Mouse (Mus musculus) kidney, postnatal 14 days (tissue): ENCODE data around the gene Ttc39b.

Experiments
- DNase-seq: peaks from one replicate; pipeline ENCODE4 v3.0.0; 2022; ENCODE audit warnings: mixed read lengths

Ttc39b gene

DNA sequence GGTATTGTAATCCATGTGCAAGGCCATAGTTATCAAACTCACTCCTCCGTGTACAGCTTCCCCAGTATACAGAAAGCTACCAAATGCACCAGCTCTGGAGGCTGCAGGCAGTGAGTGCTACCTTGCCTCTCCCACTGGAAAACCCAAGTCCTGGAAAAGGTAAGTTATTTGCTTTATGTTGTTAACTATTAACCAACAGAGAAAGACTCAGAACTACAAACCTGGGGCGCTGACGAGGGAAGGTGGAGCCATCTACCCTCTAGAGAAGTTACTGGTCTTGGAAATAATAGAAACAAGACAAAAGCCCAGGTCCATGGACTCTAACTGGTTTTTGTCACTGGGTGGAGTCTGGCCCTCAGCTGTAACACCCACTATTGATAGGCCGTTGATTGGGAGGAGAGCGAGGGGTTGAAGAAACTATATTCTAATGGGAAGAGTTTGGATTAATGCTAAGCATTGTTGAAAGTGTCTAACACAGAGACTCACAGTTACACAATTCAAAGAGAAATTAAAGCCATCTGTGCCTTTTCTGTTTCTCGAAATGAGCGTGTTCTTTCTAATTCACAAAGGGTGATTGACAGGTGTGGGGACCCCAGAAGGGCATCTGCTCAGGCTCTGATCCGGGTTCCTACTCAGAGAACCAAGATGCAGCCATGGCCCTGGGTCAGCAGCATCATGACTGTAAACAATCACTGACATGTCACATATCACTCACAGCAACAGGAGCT lies 98.3 kb downstream of the Ttc39b start:
- DNase-seq = no peak

DNA sequence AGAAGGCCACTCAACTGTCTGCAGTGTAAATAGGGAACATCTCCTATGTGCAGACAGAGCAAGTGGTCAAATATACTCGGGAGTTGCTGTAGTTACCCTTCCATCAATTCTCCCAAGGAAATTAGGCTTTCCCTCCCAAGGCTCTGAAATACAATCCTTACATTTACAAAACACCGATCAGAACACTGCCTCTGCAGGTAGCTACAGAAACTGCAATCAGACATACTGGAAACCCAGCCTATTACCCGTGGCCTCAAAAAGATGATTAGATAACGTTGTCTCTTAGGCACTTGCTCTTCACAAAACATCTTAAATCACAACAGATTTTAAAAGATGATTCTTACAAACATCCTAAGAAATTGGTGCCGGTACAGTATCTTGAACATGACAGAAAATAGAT lies 99.8 kb downstream of the Ttc39b start:
- DNase-seq = no peak

DNA sequence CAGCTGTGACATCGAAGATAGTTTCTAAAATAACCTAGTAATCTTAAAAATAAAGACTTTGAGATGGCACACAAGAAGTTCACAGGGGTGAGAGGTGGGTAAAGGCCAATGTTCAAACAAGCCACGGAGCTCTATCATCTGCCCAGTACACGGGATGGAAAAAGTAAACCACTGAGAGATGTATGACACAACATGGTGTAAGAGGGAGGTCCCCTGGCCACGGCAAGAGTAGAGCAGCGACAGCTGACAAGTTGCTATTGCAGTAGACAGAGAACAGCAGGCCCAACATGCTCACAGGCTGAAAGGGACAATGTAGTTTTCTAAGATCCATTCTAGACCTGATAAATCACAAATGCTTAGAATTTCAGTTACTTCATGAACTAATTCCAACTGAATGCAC lies 100.9 kb downstream of the Ttc39b start:
- no peak for DNase-seq

DNA sequence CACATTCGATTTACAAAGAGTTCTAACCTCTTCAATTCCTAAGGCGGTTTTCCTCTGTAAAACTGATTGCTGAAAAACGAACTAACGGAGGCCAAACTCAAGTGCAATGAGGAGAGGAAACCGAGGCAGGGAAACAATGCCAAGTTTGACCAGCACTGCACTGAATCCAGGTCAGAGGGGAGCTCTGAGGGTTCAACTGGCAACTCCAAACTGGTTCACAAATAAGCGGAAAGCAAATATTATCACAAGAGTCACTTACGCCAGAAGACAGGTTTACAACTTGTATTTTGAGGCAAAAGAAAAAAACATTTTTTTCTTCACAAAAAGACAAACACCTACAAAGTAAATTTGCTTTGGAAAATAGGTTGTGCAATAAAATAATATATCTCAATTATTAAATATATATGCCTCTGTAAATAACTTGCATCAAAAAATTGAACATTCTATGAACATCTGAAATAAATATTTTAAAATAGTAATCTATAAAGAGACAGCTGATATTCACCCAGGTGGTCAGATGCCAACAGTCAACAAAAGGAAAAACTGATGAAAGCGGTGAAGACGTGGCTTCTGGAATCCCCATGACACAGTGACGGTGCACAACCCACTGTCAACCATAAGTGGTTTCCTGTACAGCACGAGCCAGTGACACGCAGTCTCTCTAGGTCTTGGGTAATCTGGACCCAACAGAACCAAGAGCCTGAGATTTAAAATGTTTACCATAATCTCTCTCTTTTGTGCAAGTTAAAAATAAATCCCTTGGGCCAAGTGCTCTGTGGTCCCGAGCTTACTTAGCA lies 103.1 kb downstream of the Ttc39b start:
- no peak for DNase-seq

DNA sequence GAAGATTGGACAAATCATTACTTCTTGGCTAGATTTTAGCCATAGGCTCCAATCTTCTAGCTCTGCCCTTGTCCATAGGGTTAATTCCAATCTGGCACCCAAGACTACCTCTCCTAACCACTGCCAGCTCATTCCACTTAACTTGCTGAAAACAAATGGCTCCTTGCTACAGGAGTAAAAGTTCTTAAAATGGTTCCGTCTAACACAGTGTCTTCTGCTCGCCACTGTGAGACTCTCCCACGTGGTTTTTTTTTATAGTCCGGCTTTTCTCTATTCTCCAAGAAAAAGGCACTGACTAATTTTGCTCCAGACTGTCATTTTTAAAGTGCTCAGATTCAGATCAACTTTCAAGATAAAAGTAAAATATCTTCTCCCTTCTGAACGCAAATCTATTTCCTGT lies 104.8 kb downstream of the Ttc39b start:
- no peak for DNase-seq

DNA sequence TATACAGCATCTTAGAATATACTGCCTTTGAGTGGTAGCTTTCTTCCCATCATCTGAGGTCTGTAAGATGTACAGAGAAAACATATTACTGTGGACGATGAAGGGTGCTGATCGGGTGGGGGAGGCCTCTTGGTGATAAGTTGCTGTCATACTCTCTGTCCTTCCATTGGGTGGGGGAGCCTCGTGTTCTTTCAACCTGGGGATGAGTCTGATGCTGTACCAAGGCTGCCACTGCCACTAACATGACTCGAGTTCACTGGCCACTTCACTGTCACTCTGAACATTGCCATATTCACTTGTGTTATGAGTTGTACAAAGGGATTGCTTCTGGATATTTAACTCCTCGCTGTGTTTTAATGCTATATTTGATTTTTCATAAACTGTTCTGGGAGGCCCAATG lies 106.9 kb downstream of the Ttc39b start:
- no peak for DNase-seq

DNA sequence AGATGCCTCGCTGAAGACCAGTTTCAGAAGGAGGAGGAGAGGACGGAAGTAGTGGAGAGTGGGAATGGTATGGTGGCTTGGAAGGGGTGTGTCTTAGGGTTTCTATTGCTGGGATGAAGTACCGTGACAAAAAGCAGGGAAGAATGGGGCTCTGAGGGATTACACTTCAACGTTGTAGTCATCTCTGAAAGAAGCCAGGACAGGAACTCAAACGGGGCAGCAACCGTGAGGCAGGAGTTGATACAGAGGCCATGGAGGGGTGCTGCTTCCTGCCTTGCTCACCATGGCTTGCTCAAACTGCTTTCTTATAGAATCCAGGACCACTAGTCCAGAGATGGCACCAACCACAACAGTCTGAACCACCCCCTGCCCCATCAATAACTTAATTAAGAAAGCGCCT lies 107.7 kb downstream of the Ttc39b start:
- no peak for DNase-seq

DNA sequence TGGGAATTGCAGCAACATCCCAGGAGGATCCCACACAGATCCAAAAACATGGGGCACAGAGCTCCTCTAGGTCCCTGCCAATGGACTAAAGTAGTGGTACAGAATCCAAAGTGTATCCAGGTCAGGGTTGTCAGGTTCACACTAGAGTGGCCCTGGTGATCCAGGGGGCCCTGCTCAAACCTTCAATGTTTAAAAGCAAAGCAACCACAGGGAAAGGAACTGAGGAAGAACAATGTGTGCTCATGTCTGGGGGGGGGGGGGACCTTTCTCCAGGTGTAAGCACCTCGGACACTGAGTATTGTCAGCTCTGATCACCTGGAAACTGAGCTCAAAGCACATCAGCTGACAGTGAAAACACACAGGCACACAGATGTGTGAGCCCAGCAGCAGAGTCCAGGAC lies 108.3 kb downstream of the Ttc39b start:
- no peak for DNase-seq

DNA sequence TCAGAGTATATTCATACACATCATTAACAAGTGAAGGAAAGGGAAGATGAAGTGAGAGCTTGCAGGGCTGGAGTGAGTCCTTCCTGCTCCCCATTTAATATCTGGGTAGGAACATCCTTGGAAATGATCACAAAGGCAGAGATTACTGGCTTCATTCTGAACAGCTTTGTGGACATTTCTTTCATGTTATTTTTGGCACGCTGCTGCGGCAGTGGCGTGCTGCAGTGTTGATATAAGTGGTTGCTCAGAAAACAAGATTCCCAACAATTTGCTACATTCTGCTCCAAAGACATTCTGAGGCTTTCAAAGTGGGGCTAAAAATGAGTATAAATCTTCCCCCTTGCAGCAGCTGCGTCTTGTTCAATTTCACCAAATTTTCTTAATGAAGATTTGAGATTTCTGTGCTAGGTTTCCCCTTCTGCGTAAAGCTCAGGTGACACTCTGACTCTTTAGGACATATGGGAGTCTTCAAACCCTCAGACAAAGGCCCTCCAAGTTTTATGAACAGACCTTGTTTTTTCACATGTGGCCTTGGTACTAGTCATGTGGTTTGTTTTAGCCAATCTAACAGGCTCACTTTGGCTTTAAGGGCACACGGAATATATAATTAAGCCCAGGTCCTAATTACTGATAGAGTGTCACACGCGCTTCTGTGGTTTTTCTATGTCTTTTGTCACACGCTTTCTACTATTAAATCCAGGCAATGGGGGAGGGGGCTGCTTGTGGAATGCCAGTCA lies 109.1 kb downstream of the Ttc39b start:
- DNase-seq = peak; percentile 54

DNA sequence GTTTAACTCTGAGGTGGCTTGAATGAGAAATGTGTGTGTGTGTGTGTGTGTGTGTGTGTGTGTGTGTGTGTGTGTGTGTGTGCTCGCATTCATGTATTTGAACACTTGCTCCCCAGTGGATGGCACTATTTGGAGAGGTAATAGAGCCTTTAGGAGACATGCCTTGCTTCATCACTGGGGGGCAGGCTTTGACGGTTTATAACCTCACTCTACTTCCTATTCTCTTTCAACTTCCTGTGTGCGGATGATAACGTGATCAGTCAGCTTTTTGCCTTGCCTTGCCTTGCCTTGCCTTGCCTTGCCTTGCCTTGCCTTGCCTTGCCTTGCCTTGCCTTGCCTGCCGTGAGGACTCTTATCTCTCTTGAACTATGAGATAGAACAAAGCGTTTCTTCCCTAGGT lies 110.3 kb downstream of the Ttc39b start:
- DNase-seq = no peak

DNA sequence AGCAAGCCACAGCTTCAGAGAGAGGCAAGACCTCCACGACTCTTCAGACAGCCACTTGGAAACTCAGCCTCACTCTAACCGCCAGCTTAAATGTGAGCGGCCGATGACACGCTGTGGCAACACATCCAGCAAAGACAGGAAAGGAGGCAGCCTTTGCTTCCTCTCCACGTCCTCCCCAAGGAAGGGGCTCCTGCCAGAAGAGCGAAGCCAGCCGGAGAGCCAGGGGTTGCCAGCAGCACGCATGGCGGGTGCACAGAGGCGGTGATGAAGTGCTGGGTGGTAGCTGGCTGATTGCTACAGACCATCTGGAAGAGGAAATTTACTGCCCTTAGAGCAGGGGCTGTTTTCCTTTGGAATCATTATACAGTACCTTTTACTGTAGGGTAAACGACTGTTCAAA lies 112.3 kb downstream of the Ttc39b start:
- DNase-seq = peak; percentile 17

DNA sequence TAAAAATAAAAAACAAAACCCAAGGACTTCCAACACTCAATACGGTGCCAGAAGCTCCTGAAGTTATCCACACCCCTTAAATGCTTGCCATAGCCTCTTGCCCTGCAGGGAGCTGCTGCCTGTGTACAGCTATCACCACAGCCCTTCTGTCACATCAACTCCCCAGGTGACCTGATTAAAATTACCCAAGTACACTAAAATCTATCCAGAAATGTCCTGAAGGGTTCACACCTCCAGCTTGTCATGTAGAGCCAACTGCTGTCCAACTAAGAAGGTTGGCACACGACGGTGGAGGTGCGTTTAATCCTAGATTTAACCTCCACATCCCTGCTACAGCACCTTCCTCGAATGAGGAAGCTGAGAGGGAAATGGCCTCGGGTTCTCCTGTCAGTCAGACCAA lies 113.6 kb downstream of the Ttc39b start:
- no peak for DNase-seq

DNA sequence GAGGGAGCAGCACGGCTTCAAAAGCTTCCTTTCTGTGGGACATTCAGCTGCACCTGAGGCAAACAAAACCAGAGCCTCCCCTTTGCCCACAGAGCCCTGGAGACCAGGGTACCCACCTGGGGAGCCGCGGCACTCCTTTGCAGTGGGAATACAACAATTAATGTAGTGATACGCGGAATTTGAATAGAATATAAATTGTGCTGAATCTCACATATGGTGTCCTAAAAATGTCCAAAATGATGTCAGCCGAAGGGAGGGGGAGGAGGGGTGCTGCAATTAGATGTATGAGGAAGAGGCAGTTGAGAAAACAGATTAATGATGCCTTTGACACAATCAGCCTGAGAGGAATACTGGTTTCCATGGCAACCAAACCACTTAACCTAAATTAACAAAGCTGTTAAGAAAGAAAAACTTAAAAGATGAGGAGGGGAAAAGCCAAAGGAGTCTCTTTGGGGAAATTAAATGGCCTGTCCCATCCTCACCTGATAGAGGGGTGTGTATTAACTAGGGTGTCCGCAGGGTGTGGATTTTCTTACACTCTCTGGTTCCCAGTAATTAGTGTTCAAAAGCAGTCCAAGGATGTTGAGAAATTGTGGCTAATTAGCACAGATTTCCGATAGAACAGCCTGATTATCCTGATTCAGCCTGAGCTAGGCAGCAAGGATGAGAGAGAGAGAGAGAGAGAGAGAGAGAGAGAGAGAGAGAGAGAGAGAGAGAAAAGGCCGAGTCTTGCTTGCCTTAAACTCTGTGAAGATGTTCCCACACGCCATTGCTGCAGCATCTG lies 117.1 kb downstream of the Ttc39b start:
- no peak for DNase-seq

DNA sequence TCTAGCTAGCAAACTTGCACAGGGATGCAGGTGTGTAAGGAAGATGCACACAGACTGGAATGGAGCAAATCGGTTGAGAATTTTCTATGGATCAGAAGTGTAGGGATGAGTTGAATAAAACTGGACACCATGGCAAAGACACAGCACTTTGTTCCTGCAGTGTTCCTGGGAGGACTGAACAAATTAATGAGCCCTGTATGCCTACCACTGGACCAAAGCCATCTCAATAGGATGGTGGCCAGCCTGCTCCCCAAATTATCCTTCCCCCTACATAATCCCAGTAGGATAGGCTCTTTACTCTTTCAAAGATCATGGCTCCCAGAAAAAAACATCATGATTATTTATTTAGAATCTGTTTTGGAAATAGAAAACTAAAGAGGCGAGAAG lies 117.6 kb downstream of the Ttc39b start:
- DNase-seq = no peak

DNA sequence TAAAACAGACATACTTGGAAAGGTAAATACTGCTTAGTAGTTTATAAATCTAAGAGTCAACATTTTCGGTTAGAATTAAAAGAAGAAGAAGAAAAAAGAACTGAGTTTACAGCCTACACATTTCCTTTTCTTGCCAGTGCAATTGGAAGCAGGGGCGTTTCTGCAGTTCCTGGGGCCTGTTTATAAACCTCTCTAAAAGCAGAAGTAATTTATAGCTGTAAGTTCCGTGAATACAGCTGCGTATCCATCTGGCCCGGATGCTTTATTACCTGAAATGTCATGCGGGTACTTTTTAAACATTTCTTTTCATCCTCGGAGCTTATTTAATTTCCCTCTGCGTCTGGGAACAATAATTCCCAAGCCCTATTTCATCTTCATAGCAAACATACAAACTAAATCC lies 124.7 kb downstream of the Ttc39b start:
- no peak for DNase-seq

DNA sequence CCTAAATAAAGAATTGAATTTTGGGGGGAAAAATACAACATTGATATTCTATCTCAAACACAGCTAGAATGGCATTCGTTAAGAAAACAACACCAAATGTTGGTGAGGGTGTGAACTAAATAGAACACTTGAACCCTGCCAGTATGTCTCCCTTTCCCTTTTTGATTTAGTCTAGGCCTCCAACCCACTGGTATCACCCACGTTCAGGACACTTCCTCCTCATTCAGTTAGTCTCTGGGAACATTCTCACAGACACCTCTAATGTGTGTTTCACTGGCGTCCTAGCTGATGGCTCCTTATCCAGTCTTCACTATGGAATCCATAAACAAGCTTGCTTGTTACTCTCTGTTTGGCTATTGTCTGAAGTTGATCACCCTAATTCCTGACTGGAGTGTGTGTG lies 125.9 kb downstream of the Ttc39b start:
- no peak for DNase-seq

DNA sequence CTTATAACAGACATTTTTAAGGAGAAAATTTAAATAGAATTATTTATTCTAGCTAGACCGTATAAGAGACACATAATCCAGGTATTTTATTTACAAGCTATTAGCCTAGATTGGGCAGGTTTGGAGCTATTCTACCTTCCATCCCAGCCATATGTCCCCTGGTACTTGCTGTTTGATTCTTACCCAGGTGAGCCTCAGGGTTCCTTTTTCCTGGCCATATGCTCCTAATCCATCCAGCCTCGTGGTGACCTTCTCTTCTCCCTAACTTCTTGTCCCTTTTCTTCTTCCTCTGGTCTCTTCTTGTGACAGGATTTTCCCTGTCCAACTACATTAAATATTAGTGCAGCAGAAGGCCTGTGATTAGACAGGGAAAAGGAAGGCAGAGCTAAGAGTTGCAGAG lies 134.3 kb downstream of the Ttc39b start:
- DNase-seq = no peak

DNA sequence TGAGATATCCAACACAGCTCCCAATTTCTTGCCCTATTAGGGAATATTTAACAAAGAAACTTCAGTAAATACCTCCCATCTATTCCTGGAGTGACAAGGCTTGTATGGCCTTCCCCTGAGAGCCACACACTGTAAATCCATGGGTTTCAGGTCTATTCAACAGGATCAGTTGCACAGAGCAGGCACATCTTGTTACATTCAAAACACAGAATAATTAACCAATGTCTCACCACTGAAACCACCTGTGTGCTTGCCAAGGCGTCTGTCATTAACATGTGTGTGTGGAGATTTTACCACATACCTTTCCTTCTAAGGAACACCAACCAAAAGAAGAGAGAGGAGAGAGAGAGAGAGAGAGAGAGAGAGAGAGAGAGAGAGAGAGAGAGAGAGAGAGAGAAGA lies 136.7 kb downstream of the Ttc39b start:
- DNase-seq = no peak

DNA sequence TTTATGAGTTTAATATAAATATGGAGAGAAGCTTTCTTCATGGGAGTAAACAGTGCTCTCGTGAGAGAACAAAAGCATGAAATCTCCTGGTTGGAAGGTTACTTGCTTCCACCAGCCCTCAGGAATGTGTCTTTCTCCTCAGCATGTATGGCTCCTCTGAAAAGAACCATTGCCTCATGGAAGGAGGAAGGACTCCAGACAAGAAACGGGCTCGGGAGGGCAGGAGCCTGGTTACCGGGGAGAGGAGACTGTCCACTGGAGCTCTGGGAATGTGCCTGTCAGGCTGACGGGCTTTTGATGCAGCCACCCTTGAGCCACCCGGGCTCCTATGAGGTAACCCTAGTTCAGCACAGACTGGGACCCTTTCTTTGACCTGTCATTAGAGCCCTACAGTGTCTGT lies 137.6 kb downstream of the Ttc39b start:
- no peak for DNase-seq

DNA sequence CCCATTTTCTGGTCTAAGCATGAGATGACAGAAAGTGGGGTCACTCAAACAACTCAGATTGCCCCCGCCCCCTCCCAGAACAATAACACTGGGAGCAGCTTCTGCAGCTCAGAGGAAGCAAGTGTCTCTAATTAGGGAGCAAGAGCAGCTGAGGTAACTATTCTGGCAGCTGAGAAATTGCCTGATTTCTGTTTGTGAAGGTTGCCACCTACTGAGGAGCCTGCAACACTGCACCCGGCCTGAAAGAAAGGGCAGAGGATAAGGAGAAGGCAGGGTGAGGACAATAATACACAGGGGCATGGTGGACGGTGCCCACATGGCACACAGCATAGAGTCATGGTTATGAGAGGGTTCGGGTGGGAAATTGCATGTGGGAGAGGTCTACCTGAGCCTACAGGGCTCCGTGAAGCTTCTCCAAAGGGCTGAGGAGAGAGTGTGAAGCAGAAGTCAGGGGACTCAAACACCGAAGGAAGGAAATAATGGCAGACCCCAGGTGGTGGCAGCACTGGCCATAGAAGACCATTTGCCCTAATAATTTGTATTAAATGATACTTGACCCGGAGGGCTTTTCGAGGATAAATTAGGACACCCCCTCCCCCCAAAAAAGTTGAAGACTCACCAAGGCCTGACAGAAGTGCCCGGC lies 140.6 kb downstream of the Ttc39b start:
- DNase-seq = peak; percentile 70

DNA sequence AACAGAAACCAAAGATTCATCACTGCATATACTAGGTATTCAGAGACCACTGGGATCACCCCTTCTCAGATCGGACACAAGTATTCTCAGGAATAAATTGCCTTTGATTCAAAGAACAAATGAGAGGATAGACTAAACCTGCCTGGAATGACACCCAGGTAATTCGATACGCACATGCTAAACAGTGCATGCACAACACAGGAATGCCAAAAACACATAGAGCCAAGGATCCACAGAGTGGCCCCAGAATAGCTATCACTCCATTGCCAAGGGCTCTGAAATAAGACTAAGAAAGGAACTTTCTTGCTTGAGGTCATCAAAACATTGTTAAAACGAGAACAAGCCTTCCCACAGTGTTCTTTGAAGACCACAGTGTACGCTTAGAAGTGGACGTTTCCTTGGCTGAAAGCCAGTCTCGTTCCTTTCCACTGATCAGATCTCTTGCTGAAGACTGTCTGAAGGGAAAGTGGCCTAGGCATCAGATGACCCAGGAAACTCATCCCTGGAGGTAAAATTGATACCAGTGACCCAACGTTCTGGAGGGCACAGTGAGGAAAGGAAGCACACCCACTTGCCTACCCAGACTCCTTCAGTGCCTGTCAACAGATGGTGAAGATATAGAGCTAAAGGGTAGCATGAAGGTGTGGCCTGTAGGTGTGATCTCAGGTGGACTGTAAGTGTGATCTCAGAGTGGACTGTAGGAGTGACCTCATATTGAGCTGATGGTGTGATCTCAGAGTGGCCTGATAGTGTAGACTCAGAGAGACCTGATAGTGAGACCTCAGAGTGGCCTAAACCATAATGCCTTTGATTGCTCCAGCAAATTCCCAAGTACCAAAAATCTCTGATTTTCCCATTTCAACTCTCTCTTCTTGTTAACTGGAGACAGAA lies 141.6 kb downstream of the Ttc39b start:
- peak; percentile 43 for DNase-seq

DNA sequence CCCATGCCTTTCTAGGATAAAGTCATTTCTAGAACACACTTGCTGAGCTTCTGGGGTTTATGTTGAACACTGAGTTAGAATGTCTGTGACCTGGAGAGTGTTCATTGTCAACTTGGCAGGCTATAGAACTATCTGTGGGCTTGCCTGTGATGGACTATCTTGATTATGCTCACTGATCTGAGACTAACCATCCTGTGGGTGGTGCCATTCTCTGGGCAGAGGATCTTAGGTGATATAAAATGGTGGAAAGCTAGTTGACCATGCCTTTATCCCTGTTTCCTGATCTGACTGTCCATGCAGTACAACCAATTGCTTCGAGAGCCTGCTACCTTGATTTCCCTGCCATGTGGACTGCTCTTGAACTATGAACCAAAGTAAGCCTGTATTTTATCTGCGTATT lies 146.6 kb downstream of the Ttc39b start:
- DNase-seq = no peak
